Mouse (Mus musculus) CH12F3 (cell line): ENCODE results near the gene Rasa2.
"Not testable (repeated sequence)": the region's sequence is repeated elsewhere in the genome, so short reads cannot be mapped to it uniquely, and the experiment has no call there.

Experiments
- in situ Hi-C: fragments of 300-500 bp; cut with MboI; formaldehyde crosslinking; loops from 2 replicates; pipeline ENCODE4 v1.14.3; 2020; ENCODE audit warnings: low sequenced_read_pairs

Rasa2 gene

GRCm38 (mm10) chr9:96592670-96593600, 38.5 kb downstream of the Rasa2 start:
- in situ Hi-C loops: no loop called here

- in situ Hi-C loops: no loop called here
Measured at GRCm38 (mm10) chr9:96589346-96589745, 42.1 kb downstream of the Rasa2 start.

GRCm38 (mm10) chr9:96583496-96583895, 47.9 kb downstream of the Rasa2 start:
- in situ Hi-C loops: no loop called here

- in situ Hi-C loops: no loop called here
Measured at GRCm38 (mm10) chr9:96583076-96583475, 48.3 kb downstream of the Rasa2 start.

GRCm38 (mm10) chr9:96578190-96578589, 53.2 kb downstream of the Rasa2 start:
- in situ Hi-C loops: loop anchor here (10.0 kb wide), 2 partner anchors 77 to 237 kb away; no protein-coding TSS in a partner anchor

GRCm38 (mm10) chr9:96577674-96578073, 53.7 kb downstream of the Rasa2 start:
- in situ Hi-C loops: loop anchor here (10.0 kb wide), 2 partner anchors 77 to 237 kb away; no protein-coding TSS in a partner anchor

- in situ Hi-C loops: loop anchor here (10.0 kb wide), 2 partner anchors 82 to 242 kb away; no protein-coding TSS in a partner anchor
Measured at GRCm38 (mm10) chr9:96573252-96573651, 58.2 kb downstream of the Rasa2 start.

- in situ Hi-C loops: loop anchor here (10.0 kb wide), 2 partner anchors 82 to 242 kb away; no protein-coding TSS in a partner anchor
Measured at GRCm38 (mm10) chr9:96572754-96573153, 58.7 kb downstream of the Rasa2 start.

- in situ Hi-C loops: no loop called here
Measured at GRCm38 (mm10) chr9:96566470-96566996, 64.9 kb downstream of the Rasa2 start.

- in situ Hi-C loops: no loop called here
Measured at GRCm38 (mm10) chr9:96563501-96563900, 67.9 kb downstream of the Rasa2 start.

- in situ Hi-C loops: no loop called here
Measured at GRCm38 (mm10) chr9:96559148-96559547, 72.3 kb downstream of the Rasa2 start.

GRCm38 (mm10) chr9:96558594-96558993, 72.8 kb downstream of the Rasa2 start:
- in situ Hi-C loops: no loop called here

GRCm38 (mm10) chr9:96554095-96554494, 77.3 kb downstream of the Rasa2 start:
- in situ Hi-C loops: no loop called here

- in situ Hi-C loops: no loop called here
Measured at GRCm38 (mm10) chr9:96545410-96545809, 86.0 kb downstream of the Rasa2 start.

GRCm38 (mm10) chr9:96543643-96544640, 87.5 kb downstream of the Rasa2 start:
- in situ Hi-C loops: no loop called here

- in situ Hi-C loops: no loop called here
Measured at GRCm38 (mm10) chr9:96538916-96539315, 92.5 kb downstream of the Rasa2 start.

GRCm38 (mm10) chr9:96537615-96537919, 93.8 kb downstream of the Rasa2 start:
- in situ Hi-C loops: no loop called here

- in situ Hi-C loops: no loop called here
Measured at GRCm38 (mm10) chr9:96536895-96537614, 94.4 kb downstream of the Rasa2 start.

GRCm38 (mm10) chr9:96536093-96536492, 95.3 kb downstream of the Rasa2 start:
- in situ Hi-C loops: not testable (repeated sequence)

- in situ Hi-C loops: no loop called here
Measured at GRCm38 (mm10) chr9:96535431-96535830, 96.0 kb downstream of the Rasa2 start.
